ENCODE assay signal across 14 mouse cellular contexts in genomic region chr14:50969041-50969440, GRCm38 (mm10). TPM values are rescaled to one million over a fixed set of nuclear protein-coding genes. Genes with fewer than 3 reads are reported as not detected.
DNase-seq lines count a peak whose midpoint lies in the region; ATAC-seq and TF ChIP-seq lines count a peak whose summit lies in the region.
"Had no signal": no experiment of that assay in that cellular context is flagged by ENCODE, and none has a peak within 500 bp of the region (broad histone marks: within the 10 kb centered on the region; RNA-seq: fewer than 3 reads in every experiment).

No protein-coding gene starts in this region.

- 33% methylated on average over 1 of the region's 1 CpGs for WGBS in heart, postnatal 0 days
- WGBS in midbrain, embryonic 13.5 days = 0% methylated on average over 1 of the region's 1 CpGs
- 29% methylated on average over 1 of the region's 1 CpGs for WGBS in kidney, embryonic 16.5 days

- H3K4me1 ChIP-seq in heart, postnatal 0 days (ENCODE audit: control insufficient read depth, insufficient read depth) = no peaks in the 10 kb centered on the region
- peaks cover 10% of the 10 kb centered on the region; the same call in 1 of the 2 replicates for H3K4me1 ChIP-seq in midbrain, embryonic 13.5 days (replicated peaks)
- H3K4me1 ChIP-seq in kidney, embryonic 16.5 days (ENCODE audit: insufficient read depth, low read length) = no peaks in the 10 kb centered on the region

- no peak for TF ChIP-seq CTCF in heart, postnatal 0 days (IDR thresholded peaks at IDR 0.05; ENCODE audit: low read depth)

- H3K27ac ChIP-seq in heart, postnatal 0 days (ENCODE audit: low read depth) = no peak overlapping the region
- no peak overlapping the region for H3K27ac ChIP-seq in midbrain, embryonic 13.5 days
- no peak overlapping the region for H3K27ac ChIP-seq in kidney, embryonic 16.5 days (ENCODE audit: low read length)
- H3K27ac ChIP-seq: liver, embryonic 15.5 days had no signal

- H3K4me2 ChIP-seq in heart, postnatal 0 days (ENCODE audit: low read depth, low read length) = 0 out of 2 replicates have a peak overlapping the region, but pooled peaks have one; percentile 22
- peak overlapping the region; percentile 26; the same call in 1 of the 2 replicates for H3K4me2 ChIP-seq in midbrain, embryonic 13.5 days (replicated peaks)
- no peak overlapping the region for H3K4me2 ChIP-seq in kidney, embryonic 16.5 days (replicated peaks; ENCODE audit: low read depth, low read length)

- no peaks in the 10 kb centered on the region for H3K9me3 ChIP-seq in heart, postnatal 0 days (replicated peaks; ENCODE audit: control insufficient read depth, low read length)
- H3K9me3 ChIP-seq in midbrain, embryonic 13.5 days = no peaks in the 10 kb centered on the region
- no peaks in the 10 kb centered on the region for H3K9me3 ChIP-seq in kidney, embryonic 16.5 days (ENCODE audit: low read length)
- H3K9me3 ChIP-seq: liver, embryonic 15.5 days had no signal

- TF ChIP-seq EP300 in heart, postnatal 0 days (IDR thresholded peaks at IDR 0.05; ENCODE audit: low read depth) = no peak

- no peaks in the 10 kb centered on the region for H3K27me3 ChIP-seq in heart, postnatal 0 days (ENCODE audit: control insufficient read depth, insufficient read depth, low read length)
- no peaks in the 10 kb centered on the region for H3K27me3 ChIP-seq in midbrain, embryonic 13.5 days
- H3K27me3 ChIP-seq in kidney, embryonic 16.5 days (ENCODE audit: insufficient read depth, low read length) = no peaks in the 10 kb centered on the region
- H3K27me3 ChIP-seq: liver, embryonic 15.5 days had no signal

- H3K4me3 ChIP-seq in heart, postnatal 0 days (ENCODE audit: low read depth, low read length) = no peak overlapping the region
- no peak overlapping the region for H3K4me3 ChIP-seq in midbrain, embryonic 13.5 days (replicated peaks)
- no peak overlapping the region for H3K4me3 ChIP-seq in kidney, embryonic 16.5 days (ENCODE audit: low read length)
- H3K4me3 ChIP-seq: liver, embryonic 15.5 days; myocyte had no signal

- H3K9ac ChIP-seq in heart, postnatal 0 days (replicated peaks; ENCODE audit: low read depth, low read length) = no peak overlapping the region
- H3K9ac ChIP-seq in midbrain, embryonic 13.5 days (replicated peaks) = no peak overlapping the region
- no peak overlapping the region for H3K9ac ChIP-seq in kidney, embryonic 16.5 days (replicated peaks; ENCODE audit: low read length)
- H3K9ac ChIP-seq: liver, embryonic 15.5 days had no signal

- DNase-seq in cerebellum, postnatal 10 days = peak; percentile 40 to 53
- DNase-seq in cerebellum, postnatal 36 days = no peak
- no peak for DNase-seq in heart, postnatal 0 days (ENCODE audit: low spot score)
- DNase-seq in heart, adult 9 months (ENCODE audit: low spot score in 2 of 2) = no peak
- DNase-seq in R1 (ENCODE audit: low read depth, low spot score) = peak; percentile 1
- no peak for DNase-seq in lung, postnatal 25 days (ENCODE audit: low spot score)
- DNase-seq: kidney, adult 8-10 months had no signal

- H3K36me3 ChIP-seq in heart, postnatal 0 days (replicated peaks; ENCODE audit: control insufficient read depth, insufficient read depth, low read length) = no peaks in the 10 kb centered on the region
- no peaks in the 10 kb centered on the region for H3K36me3 ChIP-seq in midbrain, embryonic 13.5 days
- no peaks in the 10 kb centered on the region for H3K36me3 ChIP-seq in kidney, embryonic 16.5 days (ENCODE audit: insufficient read depth, low read length)

- ATAC-seq in heart, postnatal 0 days (ENCODE audit: insufficient read depth, low read depth) = no peak
- ATAC-seq in midbrain, embryonic 13.5 days = no peak
- ATAC-seq in kidney, embryonic 16.5 days (ENCODE audit: low FRiP score, low TSS enrichment) = no peak

RNA-seq across cellular contexts. Expression of gene Pnp2, which starts 13.2 kb away (rescaled TPM):
- total RNA-seq in heart, postnatal 0 days (2014; rRNA removed; ENCODE audit: low replicate concordance) = 0.46 TPM in 1 of 2 replicates, not detected in the other
- polyA plus RNA-seq in heart, postnatal 0 days (2015; fragmentation: Nextera tagmentation; extraction: Ambion mirVana) = 0.27 TPM in 2 replicates
- polyA plus RNA-seq in midbrain, embryonic 13.5 days (2015; fragmentation: Nextera tagmentation; extraction: Ambion mirVana) = 0.23 and 0.55 TPM in 2 replicates
- 0.66 TPM in 1 of 2 replicates, not detected in the other for polyA plus RNA-seq in kidney, embryonic 16.5 days (2015; fragmentation: Nextera tagmentation; extraction: Ambion mirVana)

RNA-seq across cellular contexts. Expression of gene Gm49342, which starts 24.7 kb away (rescaled TPM):
- 17.5 TPM in 1 of 2 replicates, not detected in the other for total RNA-seq in heart, postnatal 0 days (2014; rRNA removed; ENCODE audit: low replicate concordance)
- polyA plus RNA-seq in heart, postnatal 0 days (2015; fragmentation: Nextera tagmentation; extraction: Ambion mirVana) = not detected in 2 replicates
- not detected in 2 replicates for polyA plus RNA-seq in midbrain, embryonic 13.5 days (2015; fragmentation: Nextera tagmentation; extraction: Ambion mirVana)
- not detected in 2 replicates for polyA plus RNA-seq in kidney, embryonic 16.5 days (2015; fragmentation: Nextera tagmentation; extraction: Ambion mirVana)
- polyA plus RNA-seq: limb, embryonic 11.5 days; liver, embryonic 15.5 days had no signal

RNA-seq across cellular contexts. Expression of gene Pnp, which starts 38.2 kb away (rescaled TPM):
- total RNA-seq in heart, postnatal 0 days (2014; rRNA removed; ENCODE audit: low replicate concordance) = 15.7 and 22.3 TPM in 2 replicates
- polyA plus RNA-seq in heart, postnatal 0 days (2015; fragmentation: Nextera tagmentation; extraction: Ambion mirVana) = 20.5 and 22.2 TPM in 2 replicates
- 29.1 and 31.1 TPM in 2 replicates for polyA plus RNA-seq in midbrain, embryonic 13.5 days (2015; fragmentation: Nextera tagmentation; extraction: Ambion mirVana)
- 78.2 and 79.3 TPM in 2 replicates for polyA plus RNA-seq in kidney, embryonic 16.5 days (2015; fragmentation: Nextera tagmentation; extraction: Ambion mirVana)

RNA-seq across cellular contexts. Expression of gene Pip4p1, which starts 38.4 kb away (rescaled TPM):
- total RNA-seq in heart, postnatal 0 days (2014; rRNA removed; ENCODE audit: low replicate concordance) = 16.6 and 39.0 TPM in 2 replicates
- 20.4 and 24.8 TPM in 2 replicates for polyA plus RNA-seq in heart, postnatal 0 days (2015; fragmentation: Nextera tagmentation; extraction: Ambion mirVana)
- polyA plus RNA-seq in midbrain, embryonic 13.5 days (2015; fragmentation: Nextera tagmentation; extraction: Ambion mirVana) = 78.9 and 85.3 TPM in 2 replicates
- 57.7 and 60.8 TPM in 2 replicates for polyA plus RNA-seq in kidney, embryonic 16.5 days (2015; fragmentation: Nextera tagmentation; extraction: Ambion mirVana)

RNA-seq across cellular contexts. Expression of gene Rnase10, which starts 38.5 kb away (rescaled TPM):
- not detected in 2 replicates for total RNA-seq in heart, postnatal 0 days (2014; rRNA removed; ENCODE audit: low replicate concordance)
- 0.32 and 0.38 TPM in 2 replicates for polyA plus RNA-seq in heart, postnatal 0 days (2015; fragmentation: Nextera tagmentation; extraction: Ambion mirVana)
- not detected in 2 replicates for polyA plus RNA-seq in midbrain, embryonic 13.5 days (2015; fragmentation: Nextera tagmentation; extraction: Ambion mirVana)
- polyA plus RNA-seq in kidney, embryonic 16.5 days (2015; fragmentation: Nextera tagmentation; extraction: Ambion mirVana) = not detected in 2 replicates
- total RNA-seq: gastrocnemius, postnatal 36 days had no signal
- polyA plus RNA-seq: cerebellum, adult 2 months; limb, embryonic 11.5 days had no signal

Comparison
In these comparisons a context has a peak if more than half of its experiments do, and no peak if none do; other contexts are left out.
1. DNase-seq: peak in cerebellum, postnatal 10 days (2 of 2) and R1 (single experiment); none in cerebellum, postnatal 36 days (0 of 2), heart, postnatal 0 days (single experiment), heart, adult 9 months (0 of 2) and lung, postnatal 25 days (single experiment).